Mouse (Mus musculus): Measurements from ENCODE around the gene Ubc.
"Not testable (repeated sequence)": the region's sequence is repeated elsewhere in the genome, so short reads cannot be mapped to it uniquely, and the experiment has no call there.

Gene Ubc

GRCm38 (mm10) chr5:125404536-125404902 is 14.5 kb upstream of the Ubc start:
- peak; percentile 51 for DNase-seq (ENCODE audit: low spot score)

- DNase-seq (ENCODE audit: low spot score): peak; percentile 91
Measured at GRCm38 (mm10) chr5:125403481-125404465, 13.8 kb upstream of the Ubc start.

GRCm38 (mm10) chr5:125402991-125403390 is 13.0 kb upstream of the Ubc start:
- DNase-seq (ENCODE audit: low spot score): no peak

- no peak for DNase-seq (ENCODE audit: low spot score)
Measured at GRCm38 (mm10) chr5:125402476-125402875, 12.5 kb upstream of the Ubc start.

DNA sequence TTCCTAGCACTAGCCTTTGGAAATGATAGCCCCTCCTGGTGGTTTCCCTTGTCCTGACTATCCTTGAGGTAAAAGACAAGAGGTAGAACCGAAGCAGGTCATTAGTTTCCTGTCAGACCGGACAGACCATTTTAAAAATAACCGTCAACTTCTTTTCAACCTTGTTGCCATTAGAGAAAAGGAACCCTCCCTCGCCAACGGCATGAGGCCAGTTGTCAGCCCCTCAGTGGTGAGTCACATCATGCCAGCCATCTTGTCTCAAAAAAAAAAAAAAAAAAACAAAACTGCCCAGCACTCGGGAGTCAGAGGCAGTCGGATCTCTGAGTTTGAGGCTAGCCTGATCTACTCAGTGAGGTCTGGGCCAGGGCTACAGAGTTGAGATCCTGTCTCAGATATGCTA is 10.9 kb upstream of the Ubc start:
- DNase-seq (ENCODE audit: low spot score): no peak

GRCm38 (mm10) chr5:125395008-125395407 is 5.0 kb upstream of the Ubc start:
- DNase-seq (ENCODE audit: low spot score): no peak

DNA sequence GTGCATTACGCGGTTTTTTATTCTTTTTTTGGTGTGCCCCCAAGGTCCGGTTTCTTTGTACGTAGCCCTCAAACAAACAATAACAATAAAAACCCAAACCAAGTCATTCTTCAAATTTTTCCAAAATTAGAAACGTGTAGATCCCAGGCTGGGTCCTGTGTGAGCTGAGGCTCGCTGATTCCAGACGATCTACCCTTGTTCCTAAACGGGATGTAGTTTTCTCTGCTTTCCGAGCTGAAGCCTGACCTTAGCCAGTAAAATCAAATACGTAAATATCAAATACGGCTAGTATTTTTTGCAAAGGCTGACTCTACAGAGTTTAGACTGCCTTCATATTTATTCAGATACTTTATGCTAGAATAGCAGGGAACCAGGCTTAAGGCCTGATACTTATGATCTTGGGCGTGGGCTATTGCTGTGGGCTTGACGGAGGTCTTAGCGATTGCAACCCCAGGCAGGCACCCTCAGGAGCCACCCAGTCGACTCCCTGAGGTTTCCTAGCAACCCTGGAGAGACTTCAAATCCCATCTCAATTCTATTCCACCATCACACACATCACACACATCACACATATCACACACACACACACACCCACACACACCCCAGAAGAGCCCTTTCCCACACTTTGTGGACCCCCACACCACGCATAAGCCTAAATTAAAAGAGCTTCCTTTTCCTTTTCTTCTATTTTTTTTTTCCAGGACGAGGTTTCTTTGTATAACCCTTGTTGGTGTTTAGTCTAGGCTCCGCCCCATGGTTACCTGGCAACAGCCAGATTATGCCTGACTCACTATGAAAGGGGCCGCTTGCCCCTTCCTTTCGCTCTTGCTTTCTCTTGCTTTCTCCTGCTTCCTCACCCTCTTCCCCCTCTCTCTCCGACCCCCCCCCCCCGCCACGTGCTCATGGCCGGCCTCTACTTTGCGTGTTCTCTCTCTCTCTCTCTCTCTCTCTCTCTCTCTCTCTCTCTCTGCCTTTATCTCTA is 3.9 kb upstream of the Ubc start:
- DNase-seq (ENCODE audit: low spot score): peak; percentile 90

DNA sequence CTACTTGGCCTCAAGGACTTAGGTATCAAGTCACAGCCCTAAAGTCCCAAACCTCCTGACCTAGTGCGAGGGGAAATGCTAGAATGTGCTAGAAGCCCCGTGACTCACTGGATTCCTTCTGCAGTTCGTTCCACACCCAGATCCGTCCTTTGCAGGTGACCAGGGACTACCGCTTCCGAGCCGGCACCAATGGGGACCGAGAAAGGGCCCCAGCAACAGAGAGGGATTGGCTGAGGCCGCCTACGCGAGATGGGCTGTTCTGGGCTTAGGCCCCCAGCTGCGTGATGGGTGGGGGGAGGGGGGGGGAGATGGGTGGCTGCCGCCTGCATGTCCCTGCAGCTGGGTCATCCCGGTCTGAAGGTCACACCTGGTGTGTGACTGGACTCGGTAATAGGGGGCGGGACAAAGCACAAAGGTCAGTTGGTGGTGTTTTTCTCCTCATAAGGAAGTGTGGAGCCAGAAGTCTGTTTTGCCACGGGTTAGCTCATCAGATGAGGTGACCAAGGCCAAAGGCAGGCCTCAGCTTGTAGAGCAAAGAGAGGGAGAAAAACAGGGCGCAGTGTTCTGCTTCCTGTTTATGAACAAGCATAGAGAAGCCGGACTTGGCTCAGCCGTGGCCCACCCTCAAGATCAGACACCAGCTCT is 3.1 kb upstream of the Ubc start:
- DNase-seq (ENCODE audit: low spot score): peak; percentile 94

- DNase-seq (ENCODE audit: low spot score): no peak
Measured at GRCm38 (mm10) chr5:125392618-125392976, 2.6 kb upstream of the Ubc start.

DNA sequence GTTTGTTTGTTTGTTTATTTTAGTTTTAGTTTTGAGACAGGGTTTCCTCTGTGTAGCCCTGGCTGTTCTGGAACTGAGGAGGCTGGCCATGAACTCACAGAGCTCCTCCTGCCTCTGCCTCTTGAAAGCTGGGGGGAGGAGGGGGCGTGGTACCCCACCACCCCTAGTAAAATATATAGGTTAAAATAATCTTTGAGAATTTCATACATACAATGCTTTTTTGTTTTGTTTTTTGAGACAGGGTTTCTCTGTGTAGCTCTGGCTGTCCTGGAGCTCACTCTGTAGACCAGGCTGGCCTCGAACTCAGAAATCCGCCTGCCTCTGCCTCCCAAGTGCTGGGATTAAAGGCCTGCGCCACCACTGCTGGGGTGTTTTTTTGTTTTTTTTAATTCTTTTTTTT is 2.2 kb upstream of the Ubc start:
- DNase-seq (ENCODE audit: low spot score): not testable (repeated sequence)

GRCm38 (mm10) chr5:125391609-125392008 is 1.6 kb upstream of the Ubc start:
- no peak for DNase-seq (ENCODE audit: low spot score)

DNA sequence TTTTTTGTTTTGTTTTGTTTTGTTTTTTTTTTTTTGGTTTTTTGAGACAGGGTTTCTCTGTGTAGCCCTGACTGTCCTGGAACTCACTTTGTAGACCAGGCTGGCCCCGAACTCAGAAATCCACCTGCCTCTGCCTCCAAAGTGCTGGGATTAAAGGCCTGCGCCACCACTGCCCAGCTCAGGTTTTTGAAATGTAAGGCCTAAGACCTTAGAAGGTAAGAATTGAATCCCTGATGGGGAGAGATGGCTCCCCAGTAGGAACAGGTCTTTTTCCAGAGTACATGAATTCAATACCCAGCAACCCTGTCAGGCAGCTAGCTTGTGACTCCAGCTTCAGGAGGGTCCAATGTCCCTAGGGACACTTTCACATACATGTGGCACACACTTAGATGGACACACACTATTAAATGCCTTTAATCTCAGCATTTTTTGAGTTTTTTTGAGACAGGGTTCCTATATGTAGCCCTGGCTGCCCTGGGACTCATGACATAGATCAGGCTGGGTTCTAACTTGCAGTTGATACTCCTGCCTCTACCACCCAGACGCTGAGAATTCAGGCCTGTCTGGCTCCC is 990 bp upstream of the Ubc start:
- no peak for DNase-seq (ENCODE audit: low spot score)

DNA sequence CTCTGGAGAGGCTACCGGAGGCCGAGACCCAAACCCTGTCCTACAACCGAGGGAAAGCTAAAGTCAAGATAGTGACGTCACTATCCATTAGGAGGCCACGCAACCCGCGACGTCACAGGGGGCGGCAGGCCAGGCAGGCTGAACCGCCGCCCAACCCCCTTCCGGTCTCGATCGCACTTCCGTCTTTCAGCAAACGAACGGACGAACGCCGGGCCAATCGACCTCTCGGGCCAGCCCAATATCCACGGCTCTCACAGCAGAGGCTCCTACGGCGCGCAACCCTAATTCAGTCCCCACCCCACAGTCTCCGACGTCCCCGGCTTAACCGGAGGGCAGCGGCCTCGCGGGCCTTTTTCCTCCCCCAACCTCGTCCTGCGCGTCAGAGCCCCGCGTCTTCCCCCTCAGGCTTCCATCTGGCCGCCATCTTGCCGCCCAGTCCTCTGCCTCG is 847 bp downstream of the Ubc start, which contains the start of gene Gm10382:
Gene Gm10382, plus strand, starts transcription at position 192 of the 448 bp plus-strand sequence.
- peak; percentile 81 for DNase-seq (ENCODE audit: low spot score)

GRCm38 (mm10) chr5:125388358-125389092 is 1.5 kb downstream of the Ubc start:
- no peak for DNase-seq (ENCODE audit: low spot score)

DNA sequence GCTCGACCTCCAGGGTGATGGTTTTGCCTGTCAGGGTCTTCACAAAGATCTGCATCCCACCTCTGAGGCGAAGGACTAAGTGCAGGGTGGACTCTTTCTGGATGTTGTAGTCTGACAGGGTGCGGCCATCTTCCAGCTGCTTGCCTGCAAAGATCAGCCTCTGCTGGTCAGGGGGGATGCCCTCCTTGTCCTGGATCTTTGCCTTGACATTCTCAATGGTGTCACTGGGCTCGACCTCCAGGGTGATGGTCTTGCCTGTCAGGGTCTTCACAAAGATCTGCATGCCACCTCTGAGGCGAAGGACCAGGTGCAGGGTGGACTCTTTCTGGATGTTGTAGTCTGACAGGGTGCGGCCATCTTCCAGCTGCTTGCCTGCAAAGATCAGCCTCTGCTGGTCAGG is 2.7 kb downstream of the Ubc start:
- not testable (repeated sequence) for DNase-seq (ENCODE audit: low spot score)

DNA sequence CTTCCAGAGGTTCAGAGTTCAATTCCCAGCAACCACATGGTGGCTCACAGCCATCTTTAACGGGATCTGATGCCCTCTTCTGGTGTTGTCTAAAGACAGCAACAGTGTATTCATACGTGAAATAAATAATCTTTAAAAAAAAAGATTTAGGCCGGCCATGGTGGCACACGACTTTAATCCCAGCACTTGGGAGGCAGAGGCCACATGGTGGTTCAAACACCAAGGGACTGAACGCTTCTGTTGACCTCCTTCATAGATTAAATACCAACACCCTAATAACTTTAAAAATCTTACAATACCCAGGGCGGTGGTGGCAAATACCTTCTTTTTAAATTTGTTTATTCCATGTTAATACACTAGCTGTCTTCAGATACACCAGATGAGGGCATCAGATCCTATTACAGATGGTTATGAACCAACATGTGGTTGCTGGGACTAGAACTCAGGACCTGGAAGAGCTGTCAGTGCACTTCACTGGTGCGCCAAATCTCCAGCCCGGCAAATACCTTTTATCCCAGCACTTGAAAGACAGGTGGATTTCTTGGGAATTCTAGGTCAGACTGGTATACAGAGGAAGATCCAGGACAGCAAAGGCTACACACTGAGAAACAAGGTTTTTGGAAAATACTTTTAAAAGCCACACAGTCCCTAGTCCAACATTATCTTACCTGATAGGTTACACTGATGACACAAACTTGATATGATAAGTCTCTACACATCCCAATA is 4.6 kb downstream of the Ubc start:
- DNase-seq (ENCODE audit: low spot score): no peak

GRCm38 (mm10) chr5:125384512-125385214 is 5.3 kb downstream of the Ubc start:
- no peak for DNase-seq (ENCODE audit: low spot score)

GRCm38 (mm10) chr5:125383637-125384420 is 6.2 kb downstream of the Ubc start:
- DNase-seq (ENCODE audit: low spot score): no peak

Data from retina, embryonic 14.5 days (tissue).